Mouse (Mus musculus) left cerebral cortex, postnatal 4 days (tissue): ENCODE data around the gene Pigm. TPM values are rescaled to one million over a fixed set of nuclear protein-coding genes. Genes with fewer than 3 reads are reported as not detected.

ENCODE experiments used
- total RNA-seq, 2 experiments: library from RNA; stranded (reverse); gene quantifications; 2 replicates each; pipeline ENCODE4 v1.2.3; 2021

The Pigm gene
- total RNA-seq, 2 experiments from 2014 or later = 11.1 TPM

Other genes starting within 250 kb of the Pigm start
- gene Pex19, start 249.8 kb upstream of the Pigm start, total RNA-seq = 10 to 100 TPM; 73.9 to 84.3 TPM
- gene Dcaf8, start 228.5 kb upstream of the Pigm start, total RNA-seq = 10 to 100 TPM; 71.9 to 75.8 TPM
- gene Pea15a, start 169.7 kb upstream of the Pigm start, total RNA-seq = 100 to 1,000 TPM; 314 to 321 TPM
- gene Casq1, start 156.7 kb upstream of the Pigm start, total RNA-seq = under 1 TPM; 0.62 to 0.82 TPM
- gene Atp1a4, start 118.1 kb upstream of the Pigm start, total RNA-seq = under 1 TPM in 1 of 2 experiments, not detected in 1; 0.58 TPM
- gene Igsf8, start 114.9 kb upstream of the Pigm start, total RNA-seq = 100 to 1,000 TPM; 157 to 165 TPM
- gene Atp1a2, start 78.5 kb upstream of the Pigm start, total RNA-seq = 100 to 1,000 TPM; 211 to 226 TPM
- 10 to 100 TPM; 23.5 to 27.4 TPM for gene Kcnj9, start 47.2 kb upstream of the Pigm start, total RNA-seq
- 10 to 100 TPM; 20.4 to 21.3 TPM for gene Kcnj10, start 35.3 kb upstream of the Pigm start, total RNA-seq
- gene Slamf9, start 98.8 kb downstream of the Pigm start, total RNA-seq = under 1 TPM in 1 of 2 experiments, not detected in 1; 0.26 TPM
- 10 to 100 TPM; 57.2 to 67.9 TPM for gene Igsf9, start 105.2 kb downstream of the Pigm start, total RNA-seq
- 10 to 100 TPM; 22.8 to 29.5 TPM for gene Tagln2, start 123.5 kb downstream of the Pigm start, total RNA-seq
- 1 to 10 TPM; 2.3 to 2.5 TPM for gene Cfap45, start 144.3 kb downstream of the Pigm start, total RNA-seq
- gene Vsig8, start 179.4 kb downstream of the Pigm start, total RNA-seq = not detected
- not detected for gene Slamf8, start 214.0 kb downstream of the Pigm start, total RNA-seq
- gene Fcrl6, start 226.0 kb downstream of the Pigm start, total RNA-seq = not detected